In the genomic region with DNA sequence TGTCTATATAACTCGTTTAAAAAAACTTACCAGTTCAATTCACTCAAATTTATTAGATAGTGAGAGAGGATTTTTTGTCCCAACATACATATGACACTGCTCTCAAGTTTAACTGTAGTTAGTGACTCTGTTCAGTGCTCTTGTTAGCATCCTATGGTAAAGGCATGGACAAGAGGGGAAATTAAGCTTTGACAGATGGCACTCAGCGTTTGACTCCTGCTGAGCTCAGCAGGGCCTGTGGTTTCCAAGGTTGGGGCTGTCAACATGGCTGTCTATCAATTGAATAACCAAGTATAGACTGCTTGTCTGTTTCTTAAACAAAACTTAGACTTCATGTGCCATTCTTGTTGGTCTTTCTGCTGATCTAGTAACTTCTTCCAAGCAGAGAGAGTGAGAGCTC, we compare ENCODE assay signal across 15 mouse cellular contexts.
"Had no signal": no experiment of that assay in that cellular context is flagged by ENCODE, and none has a peak within 500 bp of the region (broad histone marks: within the 10 kb centered on the region; RNA-seq: fewer than 3 reads in every experiment).

No protein-coding gene starts in this region.

- H3K9me3 ChIP-seq: limb, embryonic 12.5 days; liver, embryonic 13.5 days; lung, embryonic 15.5 days; megakaryocyte, embryonic 14.5 days; midbrain, embryonic 13.5 days; neural tube, embryonic 15.5 days had no signal

- DNase-seq: kidney, postnatal 25 days; liver; liver, embryonic 13.5 days; liver, postnatal 0 days; lung, postnatal 14 days; right cerebral cortex, postnatal 14 days; thymus, postnatal 36 days had no signal

- ATAC-seq: liver, postnatal 0 days; midbrain, embryonic 13.5 days had no signal

- H3K27me3 ChIP-seq: limb, embryonic 12.5 days; liver, embryonic 13.5 days; lung, embryonic 15.5 days; megakaryocyte, embryonic 14.5 days had no signal

- H3K9ac ChIP-seq: limb, embryonic 12.5 days; liver, embryonic 13.5 days; liver, postnatal 0 days; lung, embryonic 15.5 days; midbrain, embryonic 13.5 days; neural tube, embryonic 15.5 days had no signal

- H3K36me3 ChIP-seq: limb, embryonic 12.5 days; liver, embryonic 13.5 days; lung, embryonic 15.5 days; midbrain, embryonic 13.5 days; neural tube, embryonic 15.5 days had no signal

- H3K4me1 ChIP-seq: liver, embryonic 13.5 days; lung, embryonic 15.5 days; megakaryocyte, embryonic 14.5 days had no signal

- H3K4me3 ChIP-seq: left cerebral cortex, adult 2 months; limb, embryonic 12.5 days; liver, embryonic 13.5 days; lung, embryonic 15.5 days; megakaryocyte, embryonic 14.5 days; midbrain, embryonic 13.5 days; myocyte; neural tube, embryonic 15.5 days had no signal

- H3K27ac ChIP-seq: left cerebral cortex, adult 2 months; limb, embryonic 12.5 days; liver, embryonic 13.5 days; lung, embryonic 15.5 days; macrophage; midbrain, embryonic 13.5 days; neural tube, embryonic 15.5 days had no signal

- H3K4me2 ChIP-seq: limb, embryonic 12.5 days; liver, embryonic 13.5 days; lung, embryonic 15.5 days; midbrain, embryonic 13.5 days; neural tube, embryonic 15.5 days had no signal
